Mouse (Mus musculus): ENCODE results near the gene Arl4c. TPM values are rescaled to one million over a fixed set of nuclear protein-coding genes. Genes with fewer than 3 reads are reported as not detected.

The Arl4c gene
- polyA plus RNA-seq, 1 experiment from 2014 or later: 23.0 TPM

GRCm38 (mm10) chr1:88708191-88708590 lies 6.2 kb upstream of the Arl4c start:
- Histone ChIP-seq H3K4me3 (replicated peaks; ENCODE audit: low read length) (no peak overlapping the region), H3K9me3 (ENCODE audit: control insufficient read depth, low read length) (no peaks in the 10 kb centered on the region), H3K9ac (no peak overlapping the region), H3K27me3 (ENCODE audit: control insufficient read depth, insufficient read depth, low read length) (no peaks in the 10 kb centered on the region), H3K4me1 (replicated peaks; ENCODE audit: control insufficient read depth, insufficient read depth, low read length) (peaks cover 10% of the 10 kb centered on the region), H3K4me2 (replicated peaks) (no peak overlapping the region), H3K36me3 (replicated peaks; ENCODE audit: control insufficient read depth, insufficient read depth) (no peaks in the 10 kb centered on the region), H3K27ac (no peak overlapping the region)
- DNase-seq (ENCODE audit: low spot score) (no peak), ATAC-seq (ENCODE audit: low FRiP score) (no peak)
- WGBS: 79% methylated on average over 3 of the region's 3 CpGs

DNA sequence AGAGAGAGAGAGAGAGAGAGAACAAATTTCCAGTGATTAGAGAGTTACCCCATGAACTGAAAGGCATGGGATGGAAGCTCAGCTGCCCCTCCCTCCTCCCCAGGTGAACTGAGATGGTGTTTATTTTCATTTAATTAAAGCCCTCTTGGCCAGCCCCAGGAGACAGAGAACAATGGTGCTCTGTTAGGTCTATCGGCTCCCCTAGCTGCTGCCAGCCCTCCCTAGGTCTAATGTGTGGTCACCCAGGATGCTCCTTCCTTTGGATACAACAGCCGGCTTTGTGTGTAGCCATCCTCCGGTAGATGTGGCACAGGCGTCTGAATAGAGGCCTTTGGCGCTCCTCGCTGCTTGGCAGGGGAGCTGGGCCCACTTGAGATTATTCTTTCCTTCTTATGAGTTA lies 5.5 kb upstream of the Arl4c start:
- WGBS: 35% methylated on average over 6 of the region's 6 CpGs
- no peak overlapping the region for H3K4me3 ChIP-seq (replicated peaks; ENCODE audit: low read length)
- no peak for DNase-seq (ENCODE audit: low spot score)
- H3K27me3 ChIP-seq (ENCODE audit: control insufficient read depth, insufficient read depth, low read length): no peaks in the 10 kb centered on the region
- no peak overlapping the region for H3K9ac ChIP-seq
- peaks cover 10% of the 10 kb centered on the region for H3K4me1 ChIP-seq (replicated peaks; ENCODE audit: control insufficient read depth, insufficient read depth, low read length)
- no peaks in the 10 kb centered on the region for H3K36me3 ChIP-seq (replicated peaks; ENCODE audit: control insufficient read depth, insufficient read depth)
- H3K9me3 ChIP-seq (ENCODE audit: control insufficient read depth, low read length): no peaks in the 10 kb centered on the region
- no peak overlapping the region for H3K27ac ChIP-seq
- no peak overlapping the region for H3K4me2 ChIP-seq (replicated peaks)
- peak; percentile 40; the same call in 1 of the 2 replicates for ATAC-seq (ENCODE audit: low FRiP score)

GRCm38 (mm10) chr1:88705799-88706198 lies 3.8 kb upstream of the Arl4c start:
- peak overlapping the region; percentile 31 for H3K4me2 ChIP-seq (replicated peaks)
- no peak overlapping the region for H3K4me3 ChIP-seq (replicated peaks; ENCODE audit: low read length)
- peak overlapping the region; percentile 41; the same call in 1 of the 2 replicates for H3K9ac ChIP-seq
- H3K9me3 ChIP-seq (ENCODE audit: control insufficient read depth, low read length): no peaks in the 10 kb centered on the region
- H3K36me3 ChIP-seq (replicated peaks; ENCODE audit: control insufficient read depth, insufficient read depth): no peaks in the 10 kb centered on the region
- no peaks in the 10 kb centered on the region for H3K27me3 ChIP-seq (ENCODE audit: control insufficient read depth, insufficient read depth, low read length)
- 1% methylated on average over 15 of the region's 15 CpGs for WGBS
- DNase-seq (ENCODE audit: low spot score) (peak; percentile 98), ATAC-seq (ENCODE audit: low FRiP score) (peak; percentile 70)
- 0 out of 2 replicates have a peak overlapping the region, but pooled peaks have one; percentile 33 for H3K27ac ChIP-seq
- H3K4me1 ChIP-seq (replicated peaks; ENCODE audit: control insufficient read depth, insufficient read depth, low read length): peaks cover 10% of the 10 kb centered on the region

GRCm38 (mm10) chr1:88705050-88705449 lies 3.0 kb upstream of the Arl4c start:
- ATAC-seq (ENCODE audit: low FRiP score): no peak
- 69% methylated on average over 6 of the region's 6 CpGs for WGBS

DNA sequence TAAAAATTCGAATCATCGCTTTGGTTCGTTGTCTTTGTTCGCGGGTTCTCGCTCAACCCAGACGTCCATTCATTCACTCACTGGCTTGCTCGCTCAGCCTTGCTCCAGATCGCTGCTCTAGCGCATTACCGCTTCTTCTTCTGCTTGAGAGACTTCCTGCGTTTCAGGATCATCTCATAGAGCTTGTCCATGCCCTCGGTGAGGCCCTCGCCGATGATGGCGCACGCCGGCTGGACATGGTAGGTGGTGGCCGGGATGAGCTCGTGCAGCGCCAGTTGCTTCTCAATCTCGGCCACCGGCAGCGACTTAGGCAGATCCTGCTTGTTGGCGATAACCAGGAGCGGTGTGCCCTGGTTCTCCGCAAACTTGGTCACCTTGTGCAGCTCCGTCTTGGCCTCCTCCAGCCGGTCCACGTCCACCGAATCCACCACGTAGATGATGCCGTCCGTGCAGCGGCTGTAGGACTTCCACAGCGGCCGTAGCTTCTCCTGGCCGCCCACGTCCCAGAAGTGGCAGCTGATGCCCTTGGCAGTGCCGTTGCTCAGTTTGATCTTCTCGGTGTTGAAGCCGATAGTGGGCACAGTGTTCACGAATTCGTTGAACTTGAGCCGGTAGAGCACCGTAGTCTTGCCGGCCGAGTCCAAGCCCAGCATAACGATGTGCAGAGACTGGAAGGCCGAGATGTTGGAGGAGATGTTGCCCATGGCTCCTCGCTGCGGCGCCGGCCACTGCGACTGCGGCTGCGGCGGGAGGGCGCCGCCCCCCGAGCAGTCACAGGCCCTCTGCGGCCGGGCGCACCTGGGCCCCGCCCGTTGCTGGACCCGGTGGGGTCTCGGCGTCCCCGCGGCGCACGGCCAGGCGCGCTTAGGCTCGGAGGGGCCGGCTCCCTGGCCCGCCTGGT lies 810 bp downstream of the Arl4c start:
- under 1% methylated on average over 78 of the region's 78 CpGs for WGBS
- peak; percentile 27 for ATAC-seq (ENCODE audit: low FRiP score)
- H3K9me3 ChIP-seq (ENCODE audit: control insufficient read depth, low read length): no peaks in the 10 kb centered on the region

More at GRCm38 (mm10) chr1:88705050-88705449, 3.0 kb upstream of the Arl4c start:
- peaks cover 10% of the 10 kb centered on the region for H3K4me1 ChIP-seq (replicated peaks; ENCODE audit: control insufficient read depth, insufficient read depth, low read length)
- no peak overlapping the region for H3K27ac ChIP-seq
- no peak overlapping the region for H3K4me2 ChIP-seq (replicated peaks)
- H3K27me3 ChIP-seq (ENCODE audit: control insufficient read depth, insufficient read depth, low read length): no peaks in the 10 kb centered on the region
- H3K9me3 ChIP-seq (ENCODE audit: control insufficient read depth, low read length): no peaks in the 10 kb centered on the region
- H3K36me3 ChIP-seq (replicated peaks; ENCODE audit: control insufficient read depth, insufficient read depth): no peaks in the 10 kb centered on the region
- H3K4me3 ChIP-seq (replicated peaks; ENCODE audit: low read length): no peak overlapping the region
- no peak overlapping the region for H3K9ac ChIP-seq
- DNase-seq (ENCODE audit: low spot score): peak; percentile 54

DNA sequence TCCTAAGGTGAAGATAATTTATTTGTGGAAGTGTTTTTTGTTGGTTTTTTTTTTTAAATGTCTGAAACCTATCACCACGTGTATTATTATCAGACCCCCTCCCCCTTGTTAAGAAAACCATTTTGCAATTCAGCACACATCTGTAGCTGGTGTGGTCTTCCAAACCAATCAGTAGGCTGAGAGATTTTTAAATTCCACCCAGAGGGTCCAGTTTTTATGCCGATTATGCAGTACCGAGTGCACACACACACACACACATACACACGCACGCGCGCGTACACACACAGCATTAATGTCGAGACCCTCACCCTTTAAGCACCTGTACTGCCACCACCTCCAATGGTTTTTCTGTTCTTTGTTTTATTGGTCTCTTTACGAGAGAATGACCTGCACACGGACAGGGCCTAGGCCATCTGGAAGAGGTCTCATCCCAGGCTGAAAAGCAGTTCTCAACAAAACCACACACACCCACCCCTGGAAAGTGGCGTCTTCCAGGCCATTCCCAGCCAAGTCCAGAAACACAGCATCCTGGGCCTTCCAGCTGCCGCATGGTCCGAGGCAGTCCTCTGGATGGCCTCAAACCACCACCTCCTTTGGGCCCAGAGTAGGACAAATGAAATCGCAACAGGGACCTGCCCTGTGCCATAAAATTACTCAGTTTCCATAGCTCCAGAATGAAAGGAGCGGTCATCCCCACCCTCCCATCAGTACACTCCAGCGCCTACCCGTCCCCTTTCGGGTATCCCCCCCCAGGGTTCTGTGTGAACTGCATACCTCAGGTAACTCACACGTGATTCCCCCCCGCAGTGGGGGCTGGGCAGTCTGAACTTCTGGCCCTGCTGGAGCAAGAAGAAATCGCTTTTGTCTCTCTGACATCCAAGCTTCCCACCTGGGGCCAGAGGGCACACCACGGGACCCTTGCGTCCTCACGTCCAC lies 1.9 kb downstream of the Arl4c start:
- Histone ChIP-seq H3K4me2 (replicated peaks) (peak overlapping the region; percentile 76), H3K27me3 (ENCODE audit: control insufficient read depth, insufficient read depth, low read length) (no peaks in the 10 kb centered on the region), H3K9me3 (ENCODE audit: control insufficient read depth, low read length) (no peaks in the 10 kb centered on the region), H3K36me3 (replicated peaks; ENCODE audit: control insufficient read depth, insufficient read depth) (peaks cover 13% of the 10 kb centered on the region), H3K4me3 (replicated peaks; ENCODE audit: low read length) (peak overlapping the region; percentile 92), H3K9ac (peak overlapping the region; percentile 99), H3K27ac (peak overlapping the region; percentile 98), H3K4me1 (replicated peaks; ENCODE audit: control insufficient read depth, insufficient read depth, low read length) (peaks cover 17% of the 10 kb centered on the region)
- WGBS: 1% methylated on average over 25 of the region's 25 CpGs
- ATAC-seq (ENCODE audit: low FRiP score) (peak; percentile 25), DNase-seq (ENCODE audit: low spot score) (peak; percentile 65)

More for the DNA sequence above, 810 bp downstream of the Arl4c start:
- H3K4me3 ChIP-seq (replicated peaks; ENCODE audit: low read length): peak overlapping the region; percentile 92
- DNase-seq (ENCODE audit: low spot score): peak; percentile 59
- peak overlapping the region; percentile 98 for H3K27ac ChIP-seq
- H3K4me1 ChIP-seq (replicated peaks; ENCODE audit: control insufficient read depth, insufficient read depth, low read length): peaks cover 21% of the 10 kb centered on the region
- no peaks in the 10 kb centered on the region for H3K27me3 ChIP-seq (ENCODE audit: control insufficient read depth, insufficient read depth, low read length)
- peak overlapping the region; percentile 99 for H3K9ac ChIP-seq
- H3K36me3 ChIP-seq (replicated peaks; ENCODE audit: control insufficient read depth, insufficient read depth): peaks cover 13% of the 10 kb centered on the region
- H3K4me2 ChIP-seq (replicated peaks): peak overlapping the region; percentile 76

DNA sequence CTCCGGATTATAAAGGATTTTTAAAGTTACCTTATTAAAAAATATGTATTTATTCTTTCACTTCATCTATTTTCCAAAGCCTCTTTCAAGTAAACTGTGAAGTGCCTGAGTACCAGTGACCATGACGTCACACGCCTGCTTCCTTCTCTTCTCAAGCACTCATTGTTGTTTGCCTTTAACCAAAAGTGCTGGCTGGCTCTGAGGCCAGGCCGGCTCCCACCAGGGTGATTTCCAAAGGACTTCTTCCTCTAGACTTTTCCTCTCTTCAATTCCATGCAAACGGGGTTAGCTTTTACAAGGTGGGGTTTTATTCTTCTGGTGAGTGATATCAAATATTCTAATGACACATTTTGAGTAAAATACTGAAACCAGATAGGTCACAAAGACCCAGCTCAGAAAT lies 2.6 kb downstream of the Arl4c start:
- peak overlapping the region; percentile 99 for H3K9ac ChIP-seq
- peak overlapping the region; percentile 92 for H3K4me3 ChIP-seq (replicated peaks; ENCODE audit: low read length)
- peaks cover 13% of the 10 kb centered on the region for H3K36me3 ChIP-seq (replicated peaks; ENCODE audit: control insufficient read depth, insufficient read depth)
- peaks cover 17% of the 10 kb centered on the region for H3K4me1 ChIP-seq (replicated peaks; ENCODE audit: control insufficient read depth, insufficient read depth, low read length)
- WGBS: 4% methylated on average over 5 of the region's 5 CpGs
- peak; percentile 66 for DNase-seq (ENCODE audit: low spot score)
- H3K4me2 ChIP-seq (replicated peaks): peak overlapping the region; percentile 76
- H3K9me3 ChIP-seq (ENCODE audit: control insufficient read depth, low read length): no peaks in the 10 kb centered on the region
- ATAC-seq (ENCODE audit: low FRiP score): no peak
- no peaks in the 10 kb centered on the region for H3K27me3 ChIP-seq (ENCODE audit: control insufficient read depth, insufficient read depth, low read length)
- H3K27ac ChIP-seq: peak overlapping the region; percentile 98

DNA sequence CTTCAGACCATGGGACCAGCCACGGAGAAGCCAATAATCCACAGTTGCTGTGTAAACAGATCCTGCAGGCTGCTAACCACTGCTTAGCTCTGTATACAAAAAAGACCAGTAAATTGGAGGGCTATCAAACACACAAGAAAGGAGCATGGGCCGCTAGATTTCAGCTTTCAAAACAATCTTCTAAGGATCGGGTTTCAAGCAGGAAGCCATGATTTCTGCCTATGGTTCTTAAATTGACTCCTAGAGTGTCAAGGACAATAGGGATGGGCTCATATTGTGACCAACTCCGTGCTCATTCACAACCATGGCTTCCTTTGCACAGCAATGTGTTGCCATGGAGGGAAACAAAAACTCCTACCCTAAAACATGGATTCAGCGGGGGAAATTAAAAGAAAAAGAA lies 3.1 kb downstream of the Arl4c start:
- Histone ChIP-seq H3K36me3 (replicated peaks; ENCODE audit: control insufficient read depth, insufficient read depth) (peaks cover 13% of the 10 kb centered on the region), H3K27ac (peak overlapping the region; percentile 98), H3K9ac (peak overlapping the region; percentile 99), H3K4me2 (replicated peaks) (peak overlapping the region; percentile 76), H3K4me1 (replicated peaks; ENCODE audit: control insufficient read depth, insufficient read depth, low read length) (peaks cover 17% of the 10 kb centered on the region), H3K4me3 (replicated peaks; ENCODE audit: low read length) (peak overlapping the region; percentile 92), H3K27me3 (ENCODE audit: control insufficient read depth, insufficient read depth, low read length) (no peaks in the 10 kb centered on the region), H3K9me3 (ENCODE audit: control insufficient read depth, low read length) (no peaks in the 10 kb centered on the region)
- peak; percentile 36 for DNase-seq (ENCODE audit: low spot score)
- ATAC-seq (ENCODE audit: low FRiP score): no peak
- 5% methylated on average over 5 of the region's 5 CpGs for WGBS

- Histone ChIP-seq H3K4me1 (replicated peaks; ENCODE audit: control insufficient read depth, insufficient read depth, low read length) (peaks cover 17% of the 10 kb centered on the region), H3K4me3 (replicated peaks; ENCODE audit: low read length) (peak overlapping the region; percentile 92), H3K27me3 (ENCODE audit: control insufficient read depth, insufficient read depth, low read length) (no peaks in the 10 kb centered on the region), H3K9me3 (ENCODE audit: control insufficient read depth, low read length) (no peaks in the 10 kb centered on the region), H3K36me3 (replicated peaks; ENCODE audit: control insufficient read depth, insufficient read depth) (peaks cover 13% of the 10 kb centered on the region), H3K27ac (no peak overlapping the region), H3K4me2 (replicated peaks) (peak overlapping the region; percentile 76), H3K9ac (peak overlapping the region; percentile 99)
- no peak for ATAC-seq (ENCODE audit: low FRiP score)
- no peak for DNase-seq (ENCODE audit: low spot score)
- WGBS: 88% methylated on average over 6 of the region's 6 CpGs
These were observed 3.9 kb downstream of the Arl4c start for GRCm38 (mm10) chr1:88698131-88698530.

Data from hindbrain, embryonic 14.5 days (tissue).